Mouse (Mus musculus) T-helper 1 cell (primary cell): ENCODE measurements at regions not wholly inside any gene's neighbourhood (a gene's known extent, or its start where the extent isn't known, plus 50 kb on each side); places are given as distances from the start of the nearest gene placed in this dataset.

Experiments used
- in situ Hi-C: fragments of 300-600 bp; cut with MboI, MseI; formaldehyde crosslinking; loops from one replicate; pipeline ENCODE4 v1.15.1; 2025; ENCODE audit warnings: high pct_unique_total_duplicates

GRCm38 (mm10) chr16:46592618-46593253, 94.4 kb upstream of the Nectin3 start:
- in situ Hi-C loops: no loop called here

GRCm38 (mm10) chr16:46587056-46587455, 88.7 kb upstream of the Nectin3 start:
- in situ Hi-C loops: no loop called here

GRCm38 (mm10) chr16:46584502-46584901, 86.2 kb upstream of the Nectin3 start:
- in situ Hi-C loops: no loop called here

- in situ Hi-C loops: no loop called here
Measured at GRCm38 (mm10) chr16:46581115-46581514, 82.8 kb upstream of the Nectin3 start.

- in situ Hi-C loops: no loop called here
Measured at GRCm38 (mm10) chr16:46574221-46574620, 75.9 kb upstream of the Nectin3 start.

- in situ Hi-C loops: no loop called here
Measured at GRCm38 (mm10) chr16:46567446-46567845, 69.1 kb upstream of the Nectin3 start.

GRCm38 (mm10) chr16:46566020-46566581, 67.8 kb upstream of the Nectin3 start:
- in situ Hi-C loops: no loop called here

- in situ Hi-C loops: no loop called here
Measured at GRCm38 (mm10) chr16:46557281-46557680, 59.0 kb upstream of the Nectin3 start.

GRCm38 (mm10) chr16:46548207-46548606, 49.9 kb upstream of the Nectin3 start:
- in situ Hi-C loops: no loop called here
